Mouse (Mus musculus) embryonic facial prominence, embryonic 12.5 days (tissue): ENCODE results near the gene Tmem171. TPM values are rescaled to one million over a fixed set of nuclear protein-coding genes. Genes with fewer than 3 reads are reported as not detected.

Source experiments
- ATAC-seq: fragments of 200-750 bp; cut with Nextera tagmentation; 2 replicates; pipeline ENCODE4 v1.8.0; 2017; ENCODE audit not compliant: insufficient number of reproducible peaks, insufficient read depth, low FRiP score, low TSS enrichment
- H3K27ac ChIP-seq: fragments of 300-500 bp; sonication (generic); 2 replicates; pipeline ENCODE4 v1.5.1; 2016; ENCODE audit warnings: mild to moderate bottlenecking
- H3K27me3 ChIP-seq: fragments of 300-500 bp; sonication (generic); 2 replicates; pipeline ENCODE4 v1.6.1; 2016; ENCODE audit warnings: mild to moderate bottlenecking, moderate library complexity
- H3K36me3 ChIP-seq: fragments of 300-500 bp; sonication (generic); 2 replicates; pipeline ENCODE4 v1.6.1; 2016; ENCODE audit warnings: mild to moderate bottlenecking
- H3K4me1 ChIP-seq: fragments of 300-500 bp; sonication (generic); 2 replicates; pipeline ENCODE4 v1.6.1; 2016
- H3K4me2 ChIP-seq: fragments of 300-500 bp; sonication (generic); replicated peaks from 2 replicates; pipeline ENCODE4 v1.6.1; 2016; ENCODE audit warnings: mild to moderate bottlenecking, moderate library complexity
- H3K4me3 ChIP-seq: fragments of 300-500 bp; sonication (generic); 2 replicates; pipeline ENCODE4 v1.5.1; 2016; ENCODE audit warnings: mild to moderate bottlenecking
- H3K9ac ChIP-seq: fragments of 300-500 bp; sonication (generic); 2 replicates; pipeline ENCODE4 v1.6.1; 2016; ENCODE audit warnings: mild to moderate bottlenecking, moderate library complexity
- H3K9me3 ChIP-seq: fragments of 300-500 bp; sonication (generic); 2 replicates; pipeline ENCODE4 v1.6.1; 2016; ENCODE audit warnings: mild to moderate bottlenecking, moderate library complexity
- WGBS: fragments of 180-500 bp; shearing (Covaris S2); methylation state at CpG from one replicate; pipeline ENCODE4 v1.1.7; 2016; 5-methylcytosine and 5-hydroxymethylcytosine counted together
- polyA plus RNA-seq: library from polyadenylated mRNA; unstranded; fragments of >200 nt; fragmentation: Nextera tagmentation; extraction: Ambion mirVana; gene quantifications from 2 replicates; pipeline ENCODE4 v1.2.1, GENCODE M21; 2016

Gene Tmem171
- polyA plus RNA-seq, 1 experiment from 2014 or later = not detected

- ATAC-seq = no peak
- no peak overlapping the region for H3K4me3 ChIP-seq
- 74% methylated on average over 18 of the region's 18 CpGs for WGBS
- no peak overlapping the region for H3K27ac ChIP-seq
- H3K9me3 ChIP-seq = no peaks in the 10 kb centered on the region
- H3K4me2 ChIP-seq = 0 out of 2 replicates have a peak overlapping the region, but pooled peaks have one; percentile 3
- no peaks in the 10 kb centered on the region for H3K27me3 ChIP-seq
- H3K9ac ChIP-seq = no peak overlapping the region
- no peaks in the 10 kb centered on the region for H3K36me3 ChIP-seq
- H3K4me1 ChIP-seq = peaks cover 2% of the 10 kb centered on the region
These were observed 58.1 kb downstream of the Tmem171 start for GRCm38 (mm10) chr13:98636571-98636970.

Other genes with a start within 250 kb of the Tmem171 start
- gene Gm10320, start 202.8 kb downstream of the Tmem171 start, polyA plus RNA-seq = 0.76 and 1.2 TPM in 2 replicates
- not detected in 2 replicates for gene Tmem174, start 57.4 kb downstream of the Tmem171 start, polyA plus RNA-seq
- gene Fcho2, start 120.6 kb upstream of the Tmem171 start, polyA plus RNA-seq = 51.5 and 59.8 TPM in 2 replicates
- 73.3 and 73.8 TPM in 2 replicates for gene Tnpo1, start 231.6 kb upstream of the Tmem171 start, polyA plus RNA-seq